Mouse (Mus musculus): ENCODE measurements at regions not wholly inside any gene's neighbourhood (a gene's known extent, or its start where the extent isn't known, plus 50 kb on each side); places are given as distances from the start of the nearest gene placed in this dataset.

DNA sequence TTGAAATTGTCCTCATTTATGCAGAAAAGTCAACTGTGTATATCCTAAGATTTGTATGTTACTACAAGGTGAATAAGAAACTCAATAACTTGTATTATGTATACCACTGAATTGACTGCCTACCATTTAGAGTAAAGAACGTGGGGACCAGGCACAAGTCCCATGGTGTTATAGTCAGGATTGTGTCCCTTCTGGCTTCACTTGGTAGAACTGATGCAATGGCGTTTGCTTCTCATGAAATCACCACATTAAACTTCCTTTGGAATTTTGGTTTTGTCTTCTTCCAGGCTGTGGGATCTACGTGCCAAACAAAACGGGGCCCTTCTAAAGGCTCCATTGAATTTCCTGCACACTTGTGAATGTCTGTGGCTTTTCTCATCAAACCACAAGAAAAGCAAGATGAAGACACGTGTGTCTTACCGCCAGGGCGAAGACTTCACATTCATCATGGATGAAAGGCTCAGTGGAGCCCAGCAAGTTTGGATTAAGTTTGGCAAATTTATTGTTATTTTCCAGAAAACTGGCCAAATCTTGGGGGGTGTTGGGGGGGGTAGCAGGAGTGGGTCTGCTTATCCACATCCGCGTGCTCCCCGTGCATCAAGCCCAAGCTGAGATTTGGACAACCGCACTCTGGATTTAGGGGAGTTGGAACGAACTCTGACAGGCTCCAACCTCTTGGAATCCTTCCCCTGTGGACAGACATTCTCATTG, 353.3 kb downstream of the Ankrd50 start:
- no peak for TF ChIP-seq POLR2A (IDR thresholded peaks at IDR 0.05; ENCODE audit: low read depth, low read length)
- no peak for TF ChIP-seq CTCF (IDR thresholded peaks at IDR 0.05; ENCODE audit: extremely low read depth, insufficient read length, insufficient replicate concordance, low read depth, low read length)
